Mouse (Mus musculus) activated CD4-positive, CD25-positive, alpha-beta regulatory T cell, adult 4 months (primary cell): Measurements from ENCODE around the gene Serpina11. TPM values are rescaled to one million over a fixed set of nuclear protein-coding genes. Genes with fewer than 3 reads are reported as not detected.
"Not testable (repeated sequence)": the region's sequence is repeated elsewhere in the genome, so short reads cannot be mapped to it uniquely, and the experiment has no call there.

Source experiments
- ATAC-seq: one replicate; pipeline ENCODE4 v1.8.0; 2017
- polyA plus RNA-seq, 2 experiments: library from polyadenylated mRNA; unstranded; fragments of 100-300 nt; shearing (Covaris generic); gene quantifications; one replicate each; pipeline ENCODE4 v1.2.1; 2017

Serpina11 gene
- polyA plus RNA-seq, 2 experiments from 2014 or later, result not detected

DNA sequence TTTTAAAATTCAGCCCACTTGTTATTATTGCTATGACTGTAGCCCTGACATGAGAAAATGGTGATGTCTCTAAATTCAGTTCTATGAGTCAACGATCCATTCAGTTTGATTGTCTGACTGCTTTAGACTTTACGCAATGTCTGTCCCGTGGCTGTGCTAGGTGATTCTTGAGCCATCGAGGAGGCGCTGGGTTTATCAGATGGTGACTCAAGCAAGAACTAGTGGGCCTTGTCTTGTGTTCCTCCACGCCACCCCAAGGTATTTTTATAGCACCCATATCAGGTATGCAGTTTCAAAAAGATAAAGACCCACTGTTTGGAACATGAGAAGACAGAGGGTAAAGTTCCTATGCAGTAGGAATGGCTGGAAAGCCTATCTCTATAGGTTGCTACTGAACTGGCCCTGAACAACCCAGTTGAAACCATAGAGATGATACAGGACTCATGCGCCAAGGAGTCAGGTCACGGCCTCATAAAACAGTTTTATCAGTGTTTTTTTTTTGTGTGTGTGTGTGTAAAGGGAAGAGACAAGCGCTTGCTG lies 20.1 kb downstream of the Serpina11 start:
- ATAC-seq, result no peak

DNA sequence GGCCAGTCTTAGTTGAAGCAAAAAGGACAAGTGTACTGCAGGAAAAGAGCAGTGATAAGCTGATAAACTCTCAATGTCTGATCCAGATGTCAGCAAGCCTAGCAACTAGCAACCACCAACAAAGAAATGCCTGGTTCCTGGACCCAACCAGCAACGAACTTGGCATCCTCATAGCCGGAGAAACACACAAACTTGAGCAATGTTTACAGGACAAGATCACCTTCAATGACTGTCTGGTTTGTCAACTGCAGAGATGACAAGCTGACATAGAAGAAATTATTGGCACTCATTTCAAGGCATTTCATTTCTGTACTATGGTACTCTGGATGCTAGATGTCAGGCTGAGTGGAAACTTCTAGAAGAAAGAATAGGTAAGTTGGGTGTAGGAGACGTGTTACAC lies 23.0 kb downstream of the Serpina11 start:
- no peak for ATAC-seq

DNA sequence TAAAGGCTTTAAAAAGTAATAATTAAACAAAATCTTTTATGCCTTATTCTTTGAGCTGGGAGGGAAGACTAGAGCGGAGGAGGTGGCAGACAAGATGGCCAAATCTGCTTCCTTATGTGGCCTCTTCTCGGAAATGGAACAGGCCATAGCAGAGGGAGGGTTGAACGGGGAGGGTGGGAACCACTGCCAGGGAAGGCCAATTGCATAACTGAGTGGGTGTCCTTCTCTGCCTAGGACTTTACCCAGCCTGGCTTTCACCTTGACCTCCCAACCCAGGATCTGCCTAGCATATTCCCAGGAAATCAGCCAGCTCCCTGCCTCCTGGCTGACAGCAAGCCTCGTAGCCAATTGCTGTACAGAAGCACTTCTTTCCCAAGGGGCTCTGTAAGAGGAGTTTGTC lies 26.5 kb downstream of the Serpina11 start:
- no peak for ATAC-seq

DNA sequence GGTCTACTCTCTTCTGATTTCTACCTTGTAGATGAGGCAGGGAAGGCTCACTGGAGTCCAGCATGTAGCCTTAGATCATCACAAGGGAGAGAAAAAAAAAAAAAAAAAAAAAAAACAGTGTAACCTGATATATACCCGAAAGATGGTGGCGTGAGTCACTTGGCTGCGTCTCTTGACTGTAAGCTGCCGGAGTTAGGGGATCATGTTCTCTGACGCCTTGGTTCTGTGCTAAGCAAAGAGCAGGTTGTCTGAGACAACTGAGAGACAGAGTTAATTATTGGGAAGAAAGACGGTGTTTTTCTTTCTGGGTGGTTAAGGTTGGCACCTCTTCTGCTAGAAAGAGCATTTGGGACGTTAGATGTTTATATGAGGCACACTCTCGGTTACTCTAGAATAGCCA lies 26.9 kb downstream of the Serpina11 start:
- no peak for ATAC-seq

DNA sequence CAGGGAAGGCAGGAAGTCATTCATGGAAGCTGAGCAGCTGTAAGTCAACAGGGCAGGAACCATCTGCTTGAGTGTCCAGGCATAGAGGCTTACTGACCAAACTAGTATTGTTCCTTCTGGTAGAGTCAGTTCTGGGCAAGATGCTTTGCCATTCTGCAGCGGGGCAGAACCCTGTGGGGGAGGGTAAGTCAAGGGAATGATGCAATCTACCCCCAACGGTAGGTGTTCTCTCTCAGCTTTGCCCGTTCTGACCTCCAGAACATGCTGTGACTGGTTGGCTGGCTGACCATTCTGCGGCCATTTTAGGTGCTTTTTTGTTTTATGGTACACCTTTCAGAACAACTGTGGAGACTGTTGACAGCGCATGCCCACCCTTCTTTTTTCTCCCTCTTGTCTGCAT lies 27.4 kb downstream of the Serpina11 start:
- ATAC-seq, result no peak

DNA sequence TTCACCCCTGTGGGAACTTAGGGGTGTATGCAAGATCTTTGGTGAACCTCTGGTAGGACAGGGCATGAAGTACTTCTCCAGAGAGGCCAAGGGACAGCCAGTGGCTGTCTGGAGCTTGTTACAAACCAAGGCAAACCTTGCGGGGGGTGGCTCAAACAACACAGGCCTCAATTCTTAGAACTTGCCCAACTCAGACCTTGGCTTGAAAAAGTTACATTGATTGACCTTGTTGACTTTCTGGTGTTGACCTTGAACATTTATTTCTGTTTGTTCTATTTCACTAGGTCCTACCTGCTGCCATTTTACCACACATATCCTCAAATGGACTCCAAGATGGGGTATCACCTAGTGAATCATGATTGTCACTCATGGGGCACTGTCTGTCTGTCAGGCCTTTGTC lies 28.0 kb downstream of the Serpina11 start:
- no peak for ATAC-seq

DNA sequence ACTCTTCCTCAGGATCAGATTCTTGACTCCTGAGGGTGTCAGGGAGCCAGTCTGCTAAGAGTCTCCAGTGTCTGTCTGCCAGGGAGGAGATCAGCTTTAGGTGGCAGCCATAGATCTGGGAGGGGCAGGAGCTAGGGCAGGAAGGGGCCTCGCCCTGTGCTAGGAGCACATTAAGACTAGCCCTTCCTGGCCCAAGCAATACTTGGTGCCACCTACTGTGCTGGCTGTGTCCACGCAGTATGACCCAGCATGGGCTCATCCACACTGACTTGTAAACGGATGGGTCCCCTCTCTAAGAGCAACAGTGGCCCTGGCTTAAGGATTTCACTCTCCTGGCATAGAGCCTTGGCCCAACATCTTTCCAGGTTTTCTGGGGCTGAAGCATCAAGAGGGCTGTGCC lies 31.0 kb downstream of the Serpina11 start, which contains the start of gene Serpina1e:
Serpina1e (minus strand) TSS at position 178 of the 400 bp plus-strand sequence.
- no peak for ATAC-seq

DNA sequence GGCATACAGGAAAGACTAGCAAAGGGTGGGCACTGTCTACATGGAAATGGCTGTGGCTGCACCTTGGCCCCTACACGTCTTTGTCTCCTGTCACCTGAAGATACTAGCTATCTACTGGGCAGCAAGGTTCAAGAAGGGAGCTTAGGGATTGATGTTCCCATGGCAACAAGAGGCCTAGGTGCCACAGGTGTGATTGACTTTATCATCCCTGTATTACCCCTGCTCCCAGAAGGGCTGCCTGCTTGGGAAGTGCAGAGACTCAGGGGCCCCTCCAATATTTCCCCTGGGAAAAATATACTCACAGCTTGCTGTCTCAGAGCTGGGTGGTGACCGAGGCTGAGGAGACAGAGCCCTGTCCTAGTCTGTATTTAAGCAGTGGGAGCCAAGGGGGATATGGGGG lies 33.2 kb downstream of the Serpina11 start:
- not testable (repeated sequence) for ATAC-seq

DNA sequence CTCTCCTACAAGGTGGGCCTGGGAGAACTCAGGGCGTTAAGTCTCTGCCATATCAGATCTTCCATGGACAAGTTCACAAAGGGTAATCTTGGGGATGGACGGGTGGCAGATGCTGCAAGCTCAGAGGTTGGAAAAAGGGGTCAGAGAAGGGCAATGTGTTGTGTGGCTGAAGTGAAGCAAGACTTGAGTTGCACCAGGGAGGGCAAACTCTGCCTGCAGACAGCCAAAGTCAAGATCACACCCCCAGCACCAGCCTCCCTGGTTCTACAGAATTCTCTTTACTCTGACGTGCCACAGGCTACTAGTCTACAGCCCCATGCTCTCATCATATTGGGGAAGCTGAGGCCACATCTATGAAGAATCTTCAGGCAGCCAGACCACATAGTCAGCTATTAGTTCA lies 36.8 kb downstream of the Serpina11 start:
- ATAC-seq, result not testable (repeated sequence)

DNA sequence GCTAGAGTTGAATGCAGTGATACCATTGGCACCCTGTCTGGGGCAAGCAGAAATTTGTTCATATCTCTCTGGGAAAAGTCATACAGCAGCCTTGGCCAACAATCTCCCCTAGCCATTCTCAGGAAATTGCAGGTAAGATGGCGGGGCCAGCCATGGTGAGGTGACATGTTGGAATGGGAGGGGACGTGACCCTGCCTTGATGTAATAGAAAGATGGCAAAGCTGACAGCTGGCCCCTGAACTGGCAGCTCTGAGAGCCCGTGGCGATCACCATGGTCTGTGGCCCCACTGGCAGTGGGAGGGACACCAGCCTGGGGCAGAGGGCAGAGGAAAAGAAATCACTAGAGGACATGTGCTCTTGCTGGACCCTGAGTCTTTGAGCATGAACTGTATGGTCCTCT lies 43.5 kb downstream of the Serpina11 start:
- ATAC-seq, result no peak

Other genes starting within 250 kb of the Serpina11 start
- gene Serpina1d, start 216.4 kb downstream of the Serpina11 start, polyA plus RNA-seq, result not detected
- gene Serpina1b, start 159.6 kb downstream of the Serpina11 start, polyA plus RNA-seq, result not detected
- not detected for gene Serpina1a, start 126.4 kb downstream of the Serpina11 start, polyA plus RNA-seq
- not detected for gene Serpina1c, start 85.1 kb downstream of the Serpina11 start, polyA plus RNA-seq
- gene Serpina1e, start 31.0 kb downstream of the Serpina11 start, polyA plus RNA-seq, result not detected
- gene Serpina9, start 23.8 kb upstream of the Serpina11 start, polyA plus RNA-seq, result 1 to 10 TPM; 1.1 to 1.3 TPM
- gene Serpina12, start 54.5 kb upstream of the Serpina11 start, polyA plus RNA-seq, result not detected
- gene Serpina5, start 111.2 kb upstream of the Serpina11 start, polyA plus RNA-seq, result not detected
- not detected for gene Serpina3a, start 122.8 kb upstream of the Serpina11 start, polyA plus RNA-seq
- gene Serpina3b, start 138.0 kb upstream of the Serpina11 start, polyA plus RNA-seq, result not detected
- not detected for gene Serpina3c, start 163.9 kb upstream of the Serpina11 start, polyA plus RNA-seq
- gene Serpina3f, start 224.6 kb upstream of the Serpina11 start, polyA plus RNA-seq, result 10 to 100 TPM; 13.8 to 14.1 TPM
- gene Serpina3g, start 246.3 kb upstream of the Serpina11 start, polyA plus RNA-seq, result 100 to 1,000 TPM; 212 to 230 TPM